Mouse (Mus musculus) left cerebral cortex, postnatal 25 days (tissue): ENCODE results near the gene Eif4h. TPM values are rescaled to one million over a fixed set of nuclear protein-coding genes. Genes with fewer than 3 reads are reported as not detected.
A peak's percentile ranks its signal among the peaks of the same experiment; 100 is the strongest.
"Not testable (repeated sequence)": the region's sequence is repeated elsewhere in the genome, so short reads cannot be mapped to it uniquely, and the experiment has no call there.

Experiments
- DNase-seq, 2 experiments: peaks; one replicate each; pipeline ENCODE4 v3.0.0; 2022; ENCODE audit warnings: low spot score in 2 of 2, mixed read lengths in 1 of 2
- intact Hi-C: fragments of 180-260 bp; cut with DNase I; formaldehyde crosslinking; loops from one replicate; pipeline ENCODE4 v1.15.1; 2025
- total RNA-seq, 2 experiments: library from RNA; stranded (reverse); gene quantifications; 2 replicates each; pipeline ENCODE4 v1.2.3; 2021

Eif4h gene
- total RNA-seq, 2 experiments from 2014 or later, result 334 to 352 TPM

DNA sequence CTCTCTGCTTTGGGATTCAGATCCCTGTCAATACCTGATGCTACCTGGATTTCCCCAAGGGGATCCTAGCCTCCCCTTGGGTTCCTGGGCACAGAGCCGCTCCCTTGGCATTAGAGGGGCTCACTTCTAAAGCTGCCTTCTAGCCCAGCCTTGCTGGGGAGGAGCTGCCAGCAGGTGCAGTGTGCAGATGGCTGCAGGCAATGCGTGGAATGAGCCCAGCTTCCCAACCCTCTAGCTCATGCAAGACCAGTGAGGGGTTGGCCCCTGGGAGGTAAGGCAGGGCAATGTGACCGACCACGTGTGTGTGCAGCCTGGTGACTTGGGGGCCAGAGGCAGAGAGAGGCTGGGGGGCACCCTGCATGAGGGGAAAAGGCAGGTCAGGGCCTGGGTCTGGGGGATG is 17.4 kb upstream of the Eif4h start:
- intact Hi-C loops, result no loop called here
- DNase-seq, result no peak

DNA sequence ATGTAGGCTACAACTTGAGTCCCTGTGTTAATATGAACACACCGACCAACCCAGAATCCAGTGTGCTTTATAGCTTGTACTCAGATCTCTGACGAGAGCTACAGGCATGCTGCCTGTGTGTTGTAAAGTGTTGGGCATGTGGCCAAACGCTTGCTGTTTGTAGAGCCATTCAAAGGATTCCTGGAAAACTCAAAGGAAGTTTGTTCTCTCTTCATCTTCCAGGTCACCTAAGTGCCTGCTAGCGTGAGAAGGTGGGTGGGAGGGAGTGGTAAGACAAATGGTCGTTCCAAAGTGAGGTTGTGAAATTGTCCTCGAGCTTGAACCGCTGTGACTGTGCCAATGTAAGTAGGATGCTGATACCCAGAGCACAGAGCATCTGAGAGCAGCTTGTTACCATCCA is 12.7 kb upstream of the Eif4h start:
- DNase-seq, result no peak
- intact Hi-C loops, result loop anchor here (5.0 kb wide), 2 partner anchors 50 to 250 kb away; no protein-coding TSS in a partner anchor

DNA sequence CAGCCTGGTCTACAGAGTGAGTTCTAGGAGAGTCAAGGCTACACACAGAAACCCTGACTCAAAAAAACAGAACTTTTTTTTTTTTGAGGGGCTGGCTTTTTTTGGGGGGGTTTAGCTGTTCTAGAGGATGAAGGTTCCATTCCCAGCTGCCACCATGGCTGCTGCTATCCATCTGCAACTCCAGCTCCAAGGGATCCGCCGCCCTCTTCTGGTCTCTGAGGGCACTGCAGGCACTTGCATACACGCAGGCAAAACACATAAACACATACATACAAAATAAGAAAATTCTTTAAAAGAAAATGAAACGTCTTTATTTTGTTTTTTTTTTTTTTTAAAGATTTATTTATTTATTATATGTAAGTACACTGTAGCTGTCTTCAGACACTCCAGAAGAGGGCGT is 11.6 kb upstream of the Eif4h start:
- DNase-seq, result peak in 1 of 2 experiments; percentile 45
- intact Hi-C loops, result loop anchor here (5.0 kb wide), 2 partner anchors 51 to 251 kb away; no protein-coding TSS in a partner anchor

DNA sequence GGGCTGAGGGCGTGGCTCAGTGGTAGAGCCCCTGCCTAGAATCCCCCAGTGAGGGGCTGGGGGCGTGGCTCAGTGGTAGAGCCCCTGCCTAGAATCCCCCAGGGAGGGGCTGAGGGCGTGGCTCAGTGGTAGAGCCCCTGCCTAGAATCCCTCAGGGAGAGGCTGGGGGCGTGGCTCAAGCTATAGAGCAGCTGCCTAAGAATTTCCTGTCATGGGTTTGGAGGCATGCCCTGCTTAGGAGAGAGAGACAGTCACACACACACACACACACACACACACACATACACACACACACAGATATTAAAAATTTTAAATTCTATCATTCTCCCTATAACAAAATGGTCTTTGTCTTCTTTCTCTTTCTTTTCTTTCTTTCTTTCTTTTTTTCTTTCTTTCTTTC is 9.7 kb upstream of the Eif4h start:
- intact Hi-C loops, result not testable (repeated sequence)

DNA sequence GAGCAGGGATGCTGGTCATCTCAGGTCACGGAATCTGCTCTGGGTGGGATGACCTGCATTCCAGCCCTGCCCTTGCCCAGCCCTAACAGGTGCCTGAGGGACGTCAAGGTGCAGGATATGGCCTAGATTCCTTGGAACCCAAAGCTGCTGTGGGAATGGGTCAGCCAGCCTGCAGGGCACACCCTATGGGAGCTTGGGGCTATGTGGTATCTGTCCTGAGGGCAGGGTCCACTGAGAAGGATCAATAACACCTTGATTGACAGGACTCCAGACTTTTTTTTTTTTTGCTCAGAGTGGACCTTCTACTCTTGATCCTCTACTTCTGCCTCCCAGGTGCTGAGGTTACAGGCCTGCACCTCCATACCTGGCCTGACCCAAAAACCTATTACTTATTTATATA is 8.1 kb upstream of the Eif4h start:
- no peak for DNase-seq
- intact Hi-C loops, result no loop called here

More for the DNA sequence above, 9.7 kb upstream of the Eif4h start:
- not testable (repeated sequence) for DNase-seq

DNA sequence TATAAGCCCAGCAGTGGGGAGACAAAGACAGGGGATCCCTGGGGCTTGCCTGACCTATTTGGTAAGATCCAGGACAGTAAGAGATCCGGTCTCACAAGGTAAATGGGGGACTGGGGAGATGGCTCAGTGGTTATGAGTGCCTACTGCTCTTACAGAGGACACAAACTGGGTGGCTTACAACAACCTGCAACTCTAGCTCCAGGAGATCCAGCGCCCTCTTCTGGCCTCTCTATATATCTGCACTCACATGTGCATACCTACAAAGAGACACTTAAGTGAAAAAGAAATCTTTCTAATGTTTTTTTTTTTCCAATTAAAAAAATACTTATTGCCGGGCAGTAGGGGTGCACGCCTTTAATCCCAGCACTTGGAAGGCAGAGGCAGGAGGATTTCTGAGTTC is 7.2 kb upstream of the Eif4h start:
- intact Hi-C loops, result no loop called here
- no peak for DNase-seq

DNA sequence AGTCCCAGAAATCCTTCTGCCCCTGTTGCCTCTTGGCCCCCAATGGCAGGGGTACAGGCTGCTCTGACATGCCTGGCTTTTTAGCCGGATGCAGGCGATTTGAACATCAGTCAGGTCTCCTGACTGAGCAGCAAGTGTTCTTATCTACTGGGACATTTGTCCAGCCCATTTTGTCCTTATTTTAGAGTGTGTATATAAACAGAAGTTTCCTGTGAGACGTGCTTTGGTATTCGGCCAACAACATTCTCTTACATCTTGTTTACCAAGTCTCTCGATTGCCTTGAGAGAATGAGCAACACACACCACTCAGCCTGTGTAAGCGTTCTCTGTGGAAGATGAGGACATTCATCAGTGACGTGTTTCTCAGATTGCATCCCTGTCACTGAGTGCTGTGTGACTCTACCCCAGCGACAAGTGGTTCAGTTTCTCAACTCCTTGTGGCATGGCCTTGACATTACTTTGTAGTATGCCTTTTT is 5.4 kb upstream of the Eif4h start:
- no peak for DNase-seq
- intact Hi-C loops, result no loop called here

DNA sequence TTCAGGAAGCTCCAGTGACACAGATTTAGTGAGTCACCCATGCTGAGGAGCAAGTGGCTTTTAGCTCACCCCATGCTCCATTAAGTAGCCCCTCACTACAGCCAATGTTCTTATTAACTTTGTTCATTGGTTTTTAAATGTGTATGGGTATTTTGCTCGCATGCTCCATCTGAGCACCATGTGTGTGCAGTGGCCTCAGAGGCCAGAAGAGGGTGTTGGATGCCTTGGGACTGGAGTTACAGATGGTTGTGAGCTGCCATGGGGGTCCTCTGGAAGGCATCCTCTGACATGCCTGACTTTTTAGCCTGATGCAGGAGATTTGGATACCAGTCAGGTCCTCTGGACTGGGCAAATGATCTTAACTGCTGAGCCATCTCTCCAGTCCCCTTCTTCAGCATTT is 4.8 kb upstream of the Eif4h start:
- DNase-seq, result no peak
- intact Hi-C loops, result no loop called here

DNA sequence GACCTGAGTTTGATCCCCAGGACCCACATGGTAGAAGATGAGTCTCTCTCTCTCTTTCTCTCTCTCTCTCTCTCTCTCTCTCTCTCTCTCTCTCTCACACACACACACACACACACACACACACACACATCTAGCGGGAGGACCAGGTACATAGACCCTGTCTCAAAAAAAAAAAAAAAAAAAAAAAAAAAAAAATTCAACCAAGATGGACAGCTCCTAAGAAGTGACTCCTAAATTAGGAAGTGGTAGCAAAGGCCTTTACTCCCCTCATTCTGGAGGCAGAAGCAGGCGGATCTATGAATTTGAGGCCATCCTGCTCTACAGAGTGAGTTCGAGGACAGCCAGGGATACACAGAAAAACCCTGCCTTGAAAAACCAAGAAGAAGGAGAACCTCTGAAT is 1.1 kb upstream of the Eif4h start:
- DNase-seq, result no peak
- intact Hi-C loops, result no loop called here

DNA sequence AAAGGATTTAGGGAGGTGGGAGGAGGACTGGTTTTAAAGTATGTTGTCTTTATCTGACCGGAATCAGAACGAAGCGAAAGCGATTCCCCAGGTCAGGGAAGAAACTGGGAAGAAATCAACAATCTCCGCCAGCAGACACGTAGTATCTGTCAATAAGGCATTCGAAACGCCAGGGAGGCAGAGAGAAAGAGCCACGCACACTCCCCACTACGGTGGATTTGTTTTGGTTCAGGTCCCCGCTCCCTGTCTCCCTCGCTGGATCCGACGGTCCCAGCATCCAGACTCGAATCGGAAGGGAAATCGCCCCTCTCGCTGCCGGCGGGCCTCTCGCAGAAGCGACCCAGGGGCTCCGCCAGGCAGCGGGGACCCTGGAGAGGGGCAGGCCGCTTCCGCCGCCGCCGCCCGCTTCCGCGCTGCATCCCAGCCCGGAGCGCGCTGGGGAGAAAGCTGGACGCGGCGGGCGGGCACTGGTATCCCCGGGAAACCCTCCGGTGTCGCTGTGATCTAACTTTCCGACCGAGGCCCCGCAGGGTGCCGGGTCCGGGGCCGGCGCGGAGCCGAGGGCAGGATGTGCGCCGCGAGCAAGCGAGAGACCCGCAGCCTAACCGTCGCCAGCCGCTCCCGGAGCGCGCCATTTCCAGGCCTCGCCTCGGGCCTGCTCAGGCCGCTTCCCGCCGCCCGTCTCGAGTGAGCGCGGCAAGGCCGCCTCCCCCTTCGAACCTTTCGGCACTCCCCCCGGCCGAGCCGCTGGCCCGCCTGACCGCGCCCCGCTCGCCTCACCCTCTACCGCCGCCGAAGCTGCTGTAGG is 625 bp downstream of the Eif4h start:
- no peak for DNase-seq
- intact Hi-C loops, result loop anchor here (1.0 kb wide), 1 partner anchor 50 kb away; the partner anchor contains the start of gene Limk1

DNA sequence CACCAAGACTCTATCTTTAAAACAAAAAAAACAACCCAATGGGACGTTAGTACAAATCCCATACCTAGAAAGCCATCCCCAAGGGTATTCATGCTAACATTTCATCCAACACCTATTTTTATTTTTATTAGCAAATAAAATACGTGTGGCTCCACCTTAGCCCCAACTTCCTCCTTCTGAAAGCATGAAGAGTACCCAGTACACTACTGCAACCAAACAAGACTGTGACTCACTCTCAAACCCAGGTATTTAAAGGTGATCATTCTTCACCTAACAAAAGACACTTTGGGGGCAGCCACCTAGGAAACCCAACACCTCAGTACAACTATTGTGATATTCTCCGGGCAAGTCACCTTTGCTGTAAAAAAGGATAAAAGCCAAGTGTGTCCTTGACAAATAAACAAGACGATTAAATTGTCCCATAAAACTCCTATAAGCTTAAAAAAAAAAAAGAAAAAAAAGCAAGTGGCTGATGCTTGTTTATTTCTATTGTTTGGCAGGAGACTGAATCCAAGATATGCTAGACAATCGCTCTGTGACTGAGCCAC is 1.4 kb downstream of the Eif4h start:
- intact Hi-C loops, result loop anchor here (1.0 kb wide), 1 partner anchor 50 kb away; the partner anchor contains the start of gene Limk1
- DNase-seq, result no peak

DNA sequence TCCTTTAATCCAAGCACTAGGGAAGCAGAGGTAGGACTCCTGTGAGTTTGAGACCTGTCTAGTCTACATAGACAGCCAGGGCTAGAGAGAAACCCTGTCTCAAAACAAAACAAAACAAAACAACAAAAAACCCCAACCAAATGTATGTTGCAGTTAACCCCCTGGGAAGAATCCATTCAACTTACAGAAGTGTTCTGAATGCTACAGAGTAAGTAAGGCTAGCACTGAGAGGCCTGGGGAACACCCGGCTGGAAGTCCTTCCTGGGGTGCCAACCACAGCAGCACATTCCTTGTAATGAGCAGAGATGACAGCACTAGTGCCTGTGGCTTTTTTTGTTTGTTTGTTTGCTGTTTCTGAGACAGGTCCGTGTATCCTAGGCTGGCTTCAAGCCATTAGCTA is 6.4 kb downstream of the Eif4h start:
- DNase-seq, result no peak
- intact Hi-C loops, result no loop called here

DNA sequence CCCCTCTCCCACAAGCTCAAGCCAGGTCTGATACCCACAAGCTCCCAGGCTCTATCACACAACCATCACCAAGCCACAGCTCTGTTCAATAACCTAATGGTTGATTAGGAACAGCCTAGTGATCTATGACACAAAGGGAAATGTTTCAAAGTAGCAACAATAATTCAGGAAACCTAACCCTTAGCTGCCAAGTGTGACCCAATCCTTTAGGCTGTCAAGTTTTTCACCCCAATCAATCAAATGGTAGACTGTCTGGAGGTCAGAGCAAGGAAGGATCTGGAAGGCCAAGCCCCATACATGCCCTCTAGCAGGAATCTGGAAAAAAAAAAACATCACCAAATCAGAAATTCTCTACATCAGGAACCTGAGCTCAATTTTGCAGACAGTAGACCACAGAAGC is 8.5 kb downstream of the Eif4h start:
- DNase-seq, result no peak
- intact Hi-C loops, result no loop called here

DNA sequence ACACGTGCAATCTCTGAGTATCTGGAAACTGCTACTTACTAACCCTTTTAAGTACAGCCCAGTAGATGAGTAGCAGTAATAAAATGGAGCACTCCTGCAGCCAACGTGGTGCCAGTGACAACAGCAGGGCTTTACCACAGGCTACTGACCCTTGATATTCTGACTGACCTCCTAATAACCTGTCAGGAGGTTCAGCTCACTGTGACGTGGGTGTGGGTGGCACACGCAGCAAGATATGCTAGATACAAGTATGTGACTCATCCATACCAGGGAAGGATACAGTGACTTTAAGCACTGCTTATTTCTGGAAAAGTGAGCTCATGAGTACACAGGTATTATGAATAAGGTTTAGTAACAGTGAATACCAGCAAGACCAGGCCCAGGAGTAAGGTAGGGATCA is 9.8 kb downstream of the Eif4h start:
- no peak for DNase-seq
- intact Hi-C loops, result no loop called here

DNA sequence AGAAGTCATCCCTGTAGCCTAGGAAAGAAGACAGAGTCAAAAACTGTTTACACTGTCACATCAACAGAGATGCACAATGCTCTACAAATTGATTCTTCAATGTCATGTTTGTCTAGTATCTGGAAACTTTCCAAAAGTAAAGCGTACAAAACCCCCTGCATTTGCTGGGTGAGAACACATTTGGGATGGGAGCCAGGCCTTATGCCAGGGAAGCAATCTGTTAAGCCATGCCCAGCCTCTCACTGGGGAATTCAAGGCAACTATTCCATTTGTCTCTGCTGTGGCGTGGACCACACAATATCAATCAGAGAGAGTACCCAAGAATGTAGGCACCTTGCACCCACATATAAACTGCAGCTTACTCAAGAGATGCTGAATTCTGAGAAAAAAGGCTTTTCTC is 17.2 kb downstream of the Eif4h start:
- peak; percentile 36 to 48 for DNase-seq
- intact Hi-C loops, result no loop called here

DNA sequence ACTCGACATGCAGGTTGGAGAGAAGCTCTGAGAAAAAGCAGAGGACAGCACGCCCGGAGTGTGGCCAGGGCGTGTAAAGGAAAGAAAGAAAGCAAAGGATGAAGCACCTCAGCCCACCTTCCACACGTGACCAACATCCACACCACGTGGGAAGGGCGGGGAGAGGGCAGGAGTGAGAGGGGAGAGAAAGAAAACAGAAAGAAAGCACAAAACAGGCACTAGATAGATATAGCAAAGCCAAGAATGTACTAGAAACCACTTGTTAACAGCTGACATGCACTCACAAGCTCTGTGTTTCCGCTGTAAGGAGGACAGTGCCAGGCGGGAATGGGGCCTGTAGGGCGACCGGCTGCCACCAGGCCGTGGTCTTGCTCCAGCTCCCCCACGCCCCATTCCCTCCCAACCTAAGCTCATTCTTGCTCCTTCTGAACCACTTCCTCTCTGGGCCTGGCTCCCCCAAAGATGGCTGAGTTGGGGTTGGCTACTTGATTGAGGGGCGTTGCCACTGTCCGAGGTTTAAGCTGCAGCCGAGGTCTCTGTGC is 18.1 kb downstream of the Eif4h start:
- DNase-seq, result no peak
- intact Hi-C loops, result no loop called here

DNA sequence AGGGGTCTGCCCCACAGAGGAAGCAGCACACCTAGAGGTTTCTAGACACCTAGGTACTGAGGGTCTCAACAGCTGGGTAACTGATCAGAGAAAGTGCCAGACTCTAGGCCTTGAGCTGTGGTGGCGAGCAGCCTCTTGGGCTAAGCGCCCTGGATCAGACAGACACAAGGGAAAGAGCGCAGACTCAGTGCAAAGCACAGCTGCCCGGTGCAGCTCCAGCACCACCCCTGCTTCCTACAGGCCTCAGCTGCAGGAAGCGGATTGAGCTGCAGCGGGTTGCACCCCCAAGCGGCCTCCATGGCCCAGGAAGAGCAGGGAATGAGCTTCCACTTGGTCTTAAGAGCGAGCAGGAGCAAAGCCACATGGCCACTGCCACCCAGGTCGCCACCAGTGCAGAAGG is 18.8 kb downstream of the Eif4h start:
- intact Hi-C loops, result no loop called here
- DNase-seq, result no peak

DNA sequence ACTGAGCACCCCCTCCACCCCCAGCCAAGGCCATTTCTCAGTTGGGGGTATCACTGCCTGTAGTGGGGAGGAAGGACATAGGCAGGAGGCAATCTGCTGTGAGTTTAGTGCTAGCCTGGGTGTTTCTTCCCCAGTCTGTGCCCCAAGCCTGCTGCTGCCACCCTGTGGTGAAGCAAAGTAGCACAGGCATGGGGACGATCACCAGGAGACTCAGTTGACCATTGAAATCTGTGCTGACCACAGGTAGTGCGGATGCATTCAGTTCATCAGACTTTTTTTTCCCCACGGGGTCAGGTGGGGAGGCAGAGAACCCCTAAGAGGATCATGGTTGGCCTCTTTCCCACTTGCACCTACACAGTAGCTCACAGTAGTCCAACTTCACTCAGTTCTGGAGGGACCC is 22.2 kb downstream of the Eif4h start:
- intact Hi-C loops, result no loop called here

DNA sequence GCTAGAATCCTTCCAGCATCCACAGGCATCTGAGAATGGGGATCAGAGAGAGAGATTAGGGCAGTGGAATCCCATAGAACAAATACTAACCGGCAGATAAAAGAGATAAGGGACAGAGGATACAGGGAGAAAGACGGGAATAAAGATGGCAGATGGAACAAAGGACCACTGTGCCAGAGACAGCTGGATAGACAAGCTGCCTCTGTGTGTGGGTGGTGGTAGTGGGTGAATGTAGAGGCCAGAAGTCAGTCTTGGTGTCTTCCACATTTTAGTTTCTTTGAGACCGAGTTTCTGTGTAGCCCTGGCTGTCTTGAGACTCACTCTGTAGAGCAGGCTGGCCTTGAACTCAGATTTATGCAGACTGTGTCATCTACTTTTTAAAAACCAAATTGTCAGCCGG is 23.5 kb downstream of the Eif4h start:
- no peak for DNase-seq
- intact Hi-C loops, result no loop called here

More for the DNA sequence above, 22.2 kb downstream of the Eif4h start:
- DNase-seq, result peak; percentile 60 to 63

DNA sequence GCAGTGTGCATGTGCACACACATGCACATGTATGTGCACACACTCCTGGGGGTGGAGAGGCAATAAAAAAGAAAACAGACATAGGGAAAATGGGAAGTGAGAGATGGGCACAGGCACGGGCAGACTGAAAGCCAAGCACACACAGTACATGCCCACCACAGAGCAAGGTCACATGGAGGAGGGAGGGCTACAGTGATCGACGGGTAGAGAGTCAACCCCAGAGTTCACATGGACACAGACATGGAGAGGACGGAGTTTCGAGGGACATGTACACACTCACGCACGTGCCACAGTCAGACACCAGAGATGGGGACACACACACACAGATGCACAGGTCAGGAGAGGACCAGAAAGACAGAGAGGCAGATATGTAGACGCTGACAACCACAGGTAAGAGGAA is 23.9 kb downstream of the Eif4h start:
- DNase-seq, result no peak
- intact Hi-C loops, result no loop called here

DNA sequence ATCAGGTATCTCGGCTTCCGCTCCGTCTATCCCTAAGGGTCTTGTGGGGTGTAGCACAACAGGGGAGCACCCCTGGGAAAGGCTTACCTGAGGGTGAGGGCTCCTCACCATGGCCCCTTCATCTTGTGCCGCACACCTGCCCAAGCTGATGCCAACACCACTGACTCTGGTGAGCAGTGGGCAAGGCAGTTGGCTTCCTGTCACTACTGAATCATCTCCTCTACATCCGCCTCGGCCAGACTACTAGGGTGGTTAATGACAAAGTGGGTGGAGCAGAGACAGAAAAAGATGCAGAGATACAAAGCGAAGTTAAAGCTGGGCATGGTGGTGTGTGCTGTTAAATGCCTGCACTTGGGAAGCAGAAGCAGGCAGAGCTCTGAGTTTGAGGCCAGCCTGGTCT is 24.5 kb downstream of the Eif4h start, which contains the start of gene Lat2:
TSS of gene Lat2 (minus strand) at position 224 of the 400 bp plus-strand sequence.
- peak in 1 of 2 experiments; percentile 78 for DNase-seq
- intact Hi-C loops, result no loop called here
